Mouse (Mus musculus): ENCODE measurements around the gene Tspan14. TPM values are rescaled to one million over a fixed set of nuclear protein-coding genes. Genes with fewer than 3 reads are reported as not detected.

Gene Tspan14
- polyA plus RNA-seq, 1 experiment from 2014 or later, result 78.5 TPM

- H3K9me3 ChIP-seq, result no peaks in the 10 kb centered on the region
- peak overlapping the region; percentile 81 for H3K4me2 ChIP-seq
- H3K4me1 ChIP-seq (replicated peaks), result peaks cover 48% of the 10 kb centered on the region
- peak overlapping the region; percentile 92 for H3K9ac ChIP-seq
- peak overlapping the region; percentile 91 for H3K27ac ChIP-seq (replicated peaks)
- ATAC-seq (ENCODE audit: low read depth), result peak; percentile 93
- H3K36me3 ChIP-seq, result no peaks in the 10 kb centered on the region
- under 1% methylated on average over 59 of the region's 62 CpGs for WGBS
- peak overlapping the region; percentile 93 for H3K4me3 ChIP-seq
- no peaks in the 10 kb centered on the region for H3K27me3 ChIP-seq
These were observed 423 bp upstream of the Tspan14 start for GRCm38 (mm10) chr14:40966862-40967597.

- Histone ChIP-seq H3K4me2 (peak overlapping the region; percentile 81), H3K27me3 (no peaks in the 10 kb centered on the region), H3K4me1 (replicated peaks) (peaks cover 52% of the 10 kb centered on the region), H3K9ac (peak overlapping the region; percentile 92), H3K36me3 (no peaks in the 10 kb centered on the region), H3K27ac (replicated peaks) (peak overlapping the region; percentile 91), H3K4me3 (peak overlapping the region; percentile 93), H3K9me3 (no peaks in the 10 kb centered on the region)
- WGBS, result under 1% methylated on average over 15 of the region's 15 CpGs
- no peak; the same call in 1 of the 2 replicates for ATAC-seq (ENCODE audit: low read depth)
These were observed 875 bp downstream of the Tspan14 start for GRCm38 (mm10) chr14:40965507-40966356.

GRCm38 (mm10) chr14:40964881-40965280, 1.7 kb downstream of the Tspan14 start:
- Histone ChIP-seq H3K27ac (replicated peaks) (no peak overlapping the region), H3K9ac (peak overlapping the region; percentile 92), H3K4me1 (replicated peaks) (peaks cover 59% of the 10 kb centered on the region), H3K36me3 (no peaks in the 10 kb centered on the region), H3K4me2 (peak overlapping the region; percentile 81), H3K27me3 (no peaks in the 10 kb centered on the region), H3K4me3 (peak overlapping the region; percentile 93), H3K9me3 (no peaks in the 10 kb centered on the region)
- ATAC-seq (ENCODE audit: low read depth), result no peak

DNA sequence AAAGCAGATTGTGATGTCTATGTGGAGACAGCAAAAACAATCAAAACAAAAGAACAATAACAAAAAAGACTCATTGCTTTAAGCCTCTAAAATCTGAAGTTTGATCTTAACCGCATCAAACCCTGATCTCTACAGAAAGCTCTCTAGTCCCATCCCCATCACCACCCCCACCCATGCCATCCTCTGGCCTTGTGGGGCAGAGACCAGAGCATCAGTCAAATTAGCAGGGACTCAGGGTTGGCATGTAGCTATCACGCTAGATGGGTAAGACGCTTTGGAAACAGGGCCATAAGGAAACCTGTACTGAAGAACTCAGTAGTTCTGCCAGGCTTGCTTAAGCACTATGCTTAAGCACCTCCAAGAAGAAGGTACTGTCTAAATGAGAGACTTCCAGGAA, 2.4 kb downstream of the Tspan14 start:
- Histone ChIP-seq H3K27me3 (no peaks in the 10 kb centered on the region), H3K27ac (replicated peaks) (no peak overlapping the region), H3K4me1 (replicated peaks) (peaks cover 66% of the 10 kb centered on the region), H3K4me2 (peak overlapping the region; percentile 81), H3K9ac (no peak overlapping the region), H3K4me3 (peak overlapping the region; percentile 93; the same call in 1 of the 2 replicates), H3K9me3 (no peaks in the 10 kb centered on the region), H3K36me3 (no peaks in the 10 kb centered on the region)
- ATAC-seq (ENCODE audit: low read depth), result no peak
- WGBS, result 97% methylated on average over 3 of the region's 3 CpGs

- WGBS, result 69% methylated on average over 3 of the region's 3 CpGs
- Histone ChIP-seq H3K9ac (no peak overlapping the region), H3K36me3 (no peaks in the 10 kb centered on the region), H3K4me3 (no peak overlapping the region), H3K4me1 (replicated peaks) (peaks cover 71% of the 10 kb centered on the region), H3K27ac (replicated peaks) (no peak overlapping the region), H3K9me3 (no peaks in the 10 kb centered on the region), H3K4me2 (peak overlapping the region; percentile 81), H3K27me3 (no peaks in the 10 kb centered on the region)
- ATAC-seq (ENCODE audit: low read depth), result no peak
These were observed 3.0 kb downstream of the Tspan14 start for GRCm38 (mm10) chr14:40963501-40964213.

- H3K4me2 ChIP-seq, result peak overlapping the region; percentile 81; the same call in 1 of the 2 replicates
These were observed 4.0 kb downstream of the Tspan14 start for GRCm38 (mm10) chr14:40962365-40963290.

GRCm38 (mm10) chr14:40960237-40960636, 6.4 kb downstream of the Tspan14 start:
- peaks cover 90% of the 10 kb centered on the region for H3K4me1 ChIP-seq (replicated peaks)
- H3K27me3 ChIP-seq, result no peaks in the 10 kb centered on the region
- no peaks in the 10 kb centered on the region for H3K9me3 ChIP-seq
- no peaks in the 10 kb centered on the region for H3K36me3 ChIP-seq
- no peak overlapping the region for H3K4me3 ChIP-seq
- H3K9ac ChIP-seq, result no peak overlapping the region
- no peak for ATAC-seq (ENCODE audit: low read depth)
- peak overlapping the region; percentile 98 for H3K27ac ChIP-seq (replicated peaks)
- H3K4me2 ChIP-seq, result no peak overlapping the region
- WGBS, result 67% methylated on average over 4 of the region's 4 CpGs

More at GRCm38 (mm10) chr14:40962365-40963290, 4.0 kb downstream of the Tspan14 start:
- peaks cover 76% of the 10 kb centered on the region for H3K4me1 ChIP-seq (replicated peaks)
- ATAC-seq (ENCODE audit: low read depth), result no peak
- H3K27ac ChIP-seq (replicated peaks), result no peak overlapping the region; the same call in 1 of the 2 replicates
- WGBS, result 71% methylated on average over 11 of the region's 11 CpGs
- H3K9me3 ChIP-seq, result no peaks in the 10 kb centered on the region
- no peak overlapping the region for H3K9ac ChIP-seq
- H3K27me3 ChIP-seq, result no peaks in the 10 kb centered on the region
- H3K36me3 ChIP-seq, result no peaks in the 10 kb centered on the region
- H3K4me3 ChIP-seq, result no peak overlapping the region

GRCm38 (mm10) chr14:40959586-40959985, 7.0 kb downstream of the Tspan14 start:
- Histone ChIP-seq H3K4me2 (no peak overlapping the region), H3K27ac (replicated peaks) (peak overlapping the region; percentile 98), H3K4me3 (no peak overlapping the region), H3K36me3 (no peaks in the 10 kb centered on the region), H3K27me3 (no peaks in the 10 kb centered on the region), H3K9ac (0 out of 2 replicates have a peak overlapping the region, but pooled peaks have one; percentile 23), H3K9me3 (no peaks in the 10 kb centered on the region), H3K4me1 (replicated peaks) (peaks cover 90% of the 10 kb centered on the region)
- WGBS, result 39% methylated on average over 3 of the region's 3 CpGs
- ATAC-seq (ENCODE audit: low read depth), result no peak

- Histone ChIP-seq H3K27ac (replicated peaks) (peak overlapping the region; percentile 98), H3K4me3 (no peak overlapping the region), H3K4me2 (no peak overlapping the region), H3K4me1 (replicated peaks) (peaks cover 90% of the 10 kb centered on the region), H3K9me3 (no peaks in the 10 kb centered on the region), H3K9ac (0 out of 2 replicates have a peak overlapping the region, but pooled peaks have one; percentile 1), H3K36me3 (no peaks in the 10 kb centered on the region), H3K27me3 (no peaks in the 10 kb centered on the region)
- 45% methylated on average over 2 of the region's 2 CpGs for WGBS
- ATAC-seq (ENCODE audit: low read depth), result no peak
These were observed 7.6 kb downstream of the Tspan14 start for GRCm38 (mm10) chr14:40958986-40959381.

- Histone ChIP-seq H3K27me3 (no peaks in the 10 kb centered on the region), H3K4me2 (0 out of 2 replicates have a peak overlapping the region, but pooled peaks have one; percentile 0), H3K4me3 (no peak overlapping the region), H3K4me1 (replicated peaks) (peaks cover 90% of the 10 kb centered on the region), H3K36me3 (no peaks in the 10 kb centered on the region), H3K9ac (0 out of 2 replicates have a peak overlapping the region, but pooled peaks have one; percentile 6), H3K9me3 (no peaks in the 10 kb centered on the region), H3K27ac (replicated peaks) (peak overlapping the region; percentile 98)
- WGBS, result 6% methylated on average over 4 of the region's 4 CpGs
- no peak for ATAC-seq (ENCODE audit: low read depth)
These were observed 8.3 kb downstream of the Tspan14 start for GRCm38 (mm10) chr14:40958083-40958985.
